ENCODE assay signal across 25 mouse cellular contexts in genomic region chr19:58358063-58358462, GRCm38 (mm10).
DNase-seq lines count a peak whose midpoint lies in the region; ATAC-seq lines count a peak whose summit lies in the region.
"Had no signal": no experiment of that assay in that cellular context is flagged by ENCODE, and none has a peak within 500 bp of the region (broad histone marks: within the 10 kb centered on the region; RNA-seq: fewer than 3 reads in every experiment).

No protein-coding gene starts in this region.

- H3K27me3 ChIP-seq in neural tube, embryonic 13.5 days, result no peaks in the 10 kb centered on the region
- H3K27me3 ChIP-seq in neural tube, embryonic 15.5 days (replicated peaks), result no peaks in the 10 kb centered on the region
- H3K27me3 ChIP-seq: heart, embryonic 15.5 days; Patski had no signal

- no peaks in the 10 kb centered on the region for H3K9me3 ChIP-seq in neural tube, embryonic 13.5 days
- H3K9me3 ChIP-seq in neural tube, embryonic 15.5 days (replicated peaks), result no peaks in the 10 kb centered on the region
- H3K9me3 ChIP-seq: embryonic facial prominence, embryonic 10.5 days; forebrain, embryonic 10.5 days; heart, embryonic 15.5 days; hindbrain, embryonic 10.5 days had no signal

- no peak overlapping the region for H3K9ac ChIP-seq in neural tube, embryonic 13.5 days
- H3K9ac ChIP-seq in neural tube, embryonic 15.5 days (replicated peaks), result no peak overlapping the region
- H3K9ac ChIP-seq: heart, embryonic 15.5 days; hindbrain, embryonic 14.5 days had no signal

- H3K4me2 ChIP-seq in neural tube, embryonic 13.5 days, result no peak overlapping the region
- H3K4me2 ChIP-seq in neural tube, embryonic 15.5 days, result no peak overlapping the region
- H3K4me2 ChIP-seq: heart, embryonic 11.5 days; heart, embryonic 15.5 days; hindbrain, embryonic 14.5 days had no signal

- H3K36me3 ChIP-seq in neural tube, embryonic 13.5 days, result no peaks in the 10 kb centered on the region
- H3K36me3 ChIP-seq in neural tube, embryonic 15.5 days, result no peaks in the 10 kb centered on the region
- H3K36me3 ChIP-seq: embryonic facial prominence, embryonic 10.5 days; forebrain, embryonic 10.5 days; heart, embryonic 15.5 days; hindbrain, embryonic 10.5 days had no signal

- H3K4me1 ChIP-seq in neural tube, embryonic 13.5 days (replicated peaks), result peaks cover 39% of the 10 kb centered on the region
- peaks cover 14% of the 10 kb centered on the region for H3K4me1 ChIP-seq in neural tube, embryonic 15.5 days
- H3K4me1 ChIP-seq: embryonic facial prominence, embryonic 10.5 days; heart, embryonic 15.5 days had no signal

- ATAC-seq in neural tube, embryonic 13.5 days (ENCODE audit: low read depth), result no peak
- no peak for ATAC-seq in neural tube, embryonic 15.5 days (ENCODE audit: low FRiP score)
- peak; percentile 59 for ATAC-seq in megakaryocyte, adult 5-6 weeks (ENCODE audit: poor library complexity, severe bottlenecking)
- ATAC-seq: activated CD4-positive, CD25-positive, alpha-beta regulatory T cell, adult 4 months; forebrain, embryonic 14.5 days; Patski had no signal

- WGBS in neural tube, embryonic 13.5 days, result 88% methylated on average over 13 of the region's 13 CpGs
- WGBS in neural tube, embryonic 15.5 days, result 89% methylated on average over 13 of the region's 13 CpGs

- H3K27ac ChIP-seq in neural tube, embryonic 13.5 days (replicated peaks), result peak overlapping the region; percentile 54; the same call in 1 of the 2 replicates
- H3K27ac ChIP-seq in neural tube, embryonic 15.5 days (replicated peaks), result no peak overlapping the region
- H3K27ac ChIP-seq: embryonic facial prominence, embryonic 10.5 days; forebrain, embryonic 10.5 days; gastrocnemius, adult 2 months; heart, embryonic 15.5 days; hindbrain, embryonic 10.5 days; hindbrain, embryonic 14.5 days had no signal

- DNase-seq in thymus, postnatal 4 days, result peak; percentile 28
- no peak for DNase-seq in thymus, postnatal 10 days (ENCODE audit: low spot score in 2 of 2)
- DNase-seq in embryo, embryonic 10 days (ENCODE audit: low spot score), result no peak
- no peak for DNase-seq in liver
- DNase-seq: adrenal gland, postnatal 14 days; cerebellum, adult 11-12 months; cerebellum, adult 9-10 months; cerebellum, postnatal 25 days; gastrocnemius, adult 2 months; gastrocnemius, postnatal 25 days; heart, adult 11 months; heart, postnatal 14 days had no signal

- H3K4me3 ChIP-seq in neural tube, embryonic 13.5 days, result no peak overlapping the region
- no peak overlapping the region for H3K4me3 ChIP-seq in neural tube, embryonic 15.5 days (replicated peaks)
- H3K4me3 ChIP-seq: embryonic facial prominence, embryonic 10.5 days; erythroblast, embryonic 14.5 days; forebrain, embryonic 10.5 days; gastrocnemius, adult 2 months; heart, embryonic 15.5 days; hindbrain, embryonic 10.5 days had no signal
